Mouse (Mus musculus) spleen, adult 2 months (tissue): ENCODE data around the gene Phc2.

ENCODE experiments used
- CTCF ChIP-seq: fragments of 200-500 bp; IDR thresholded peaks from 2 replicates; pipeline ENCODE4 v1.5.1; 2011; ENCODE audit warnings: mild to moderate bottlenecking, inconsistent platforms; ENCODE audit not compliant: insufficient read depth, insufficient read length, insufficient replicate concordance; ENCODE audit errors: extremely low read depth
- POLR2A ChIP-seq: fragments of 200-500 bp; IDR thresholded peaks from 2 replicates; pipeline ENCODE4 v1.6.1; 2011; ENCODE audit warnings: low read depth, low read length, inconsistent platforms

GRCm38 (mm10) chr4:128613326-128613725 is 41.2 kb upstream of the Phc2 start:
- peak; percentile 48; the same call in 1 of the 2 replicates for TF ChIP-seq CTCF
- TF ChIP-seq POLR2A = no peak
